Mouse (Mus musculus) G1E (cell line): ENCODE results near the gene 4933407L21Rik.

Experiments
- CTCF ChIP-seq: IDR thresholded peaks from 2 replicates; pipeline ENCODE4 v1.5.1; 2012; ENCODE audit warnings: low read depth, low read length, inconsistent platforms, mixed read lengths
- GATA1 ChIP-seq: IDR thresholded peaks from 2 replicates; pipeline ENCODE4 v1.6.1; 2012; ENCODE audit warnings: borderline replicate concordance, low read length, inconsistent platforms, mixed read lengths
- POLR2AphosphoS5 ChIP-seq: IDR thresholded peaks from 2 replicates; pipeline ENCODE4 v1.6.1; 2012; ENCODE audit warnings: low read depth, low read length, inconsistent platforms; ENCODE audit not compliant: insufficient replicate concordance

- TF ChIP-seq POLR2AphosphoS5 (no peak), CTCF (no peak), GATA1 (no peak)
Observed at GRCm38 (mm10) chr1:85900521-85901333, 27.6 kb upstream of the 4933407L21Rik start.
